Mouse (Mus musculus) urinary bladder, postnatal 4 days (tissue): ENCODE data around the gene Gm26558.

ENCODE experiments used
- DNase-seq, 2 experiments: peaks; one replicate each; pipeline ENCODE4 v3.0.0; 2021 to 2022; ENCODE audit warnings: low spot score in 2 of 2

The Gm26558 gene

DNA sequence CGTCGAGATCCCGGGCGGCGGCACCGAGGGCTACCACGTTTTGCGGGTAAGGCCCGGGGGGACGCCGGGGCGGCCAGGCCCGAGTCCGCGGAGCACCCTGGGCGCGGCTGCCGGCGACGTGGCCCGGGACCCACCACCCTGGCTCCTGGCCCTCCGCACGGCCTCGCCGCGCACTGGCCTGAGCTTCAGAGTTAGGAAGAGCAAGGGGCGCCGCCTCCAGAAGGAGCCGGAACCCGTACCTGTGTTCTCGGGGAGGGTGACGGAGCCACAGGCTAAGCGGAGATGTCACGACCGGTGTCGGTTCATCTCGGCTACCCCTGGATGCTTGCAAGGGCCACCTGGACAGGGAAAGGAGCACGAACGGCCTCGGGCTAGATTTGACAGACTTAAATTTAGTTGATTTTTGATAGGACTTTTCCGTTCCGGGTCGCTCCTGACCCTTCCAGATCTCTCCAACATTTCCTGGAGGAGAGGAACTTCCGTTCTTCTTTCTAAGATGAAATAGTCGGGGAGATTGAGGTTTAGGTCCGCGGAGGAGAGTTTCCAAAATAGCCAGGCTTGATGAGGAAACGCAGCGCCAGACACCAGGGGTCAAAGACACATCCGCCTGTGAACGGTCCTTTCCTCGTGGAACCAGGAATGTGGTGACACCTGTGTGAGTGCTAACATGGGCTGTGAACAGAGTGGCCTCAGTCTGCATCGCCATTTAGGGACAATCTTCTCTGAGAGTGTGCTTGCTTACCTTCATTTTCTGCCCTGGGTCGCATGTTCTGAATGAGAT, at the start of gene Gm26558:
Gm26558 (minus strand) TSS at position 394 of the 781 bp plus-strand sequence.
- no peak for DNase-seq

DNA sequence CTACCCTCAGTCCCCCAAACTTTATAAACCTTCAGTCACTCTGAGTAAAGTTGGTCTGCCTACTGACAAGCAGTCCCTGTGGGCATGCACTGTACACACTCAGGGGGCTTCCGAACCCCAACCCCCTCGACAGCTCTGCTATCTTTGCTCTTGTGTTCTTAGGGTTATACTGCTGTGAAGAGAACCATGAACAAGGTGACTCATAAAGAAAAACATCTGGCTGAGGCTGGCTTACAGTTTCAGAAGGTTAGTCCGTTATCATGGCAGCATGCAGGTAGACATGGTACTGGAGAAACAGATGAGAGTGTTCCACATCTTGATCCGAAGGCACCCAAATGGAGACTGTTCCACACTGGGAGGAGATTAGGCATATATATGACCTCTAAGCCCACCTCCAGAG, 49.0 kb upstream of the Gm26558 start:
- DNase-seq = no peak

DNA sequence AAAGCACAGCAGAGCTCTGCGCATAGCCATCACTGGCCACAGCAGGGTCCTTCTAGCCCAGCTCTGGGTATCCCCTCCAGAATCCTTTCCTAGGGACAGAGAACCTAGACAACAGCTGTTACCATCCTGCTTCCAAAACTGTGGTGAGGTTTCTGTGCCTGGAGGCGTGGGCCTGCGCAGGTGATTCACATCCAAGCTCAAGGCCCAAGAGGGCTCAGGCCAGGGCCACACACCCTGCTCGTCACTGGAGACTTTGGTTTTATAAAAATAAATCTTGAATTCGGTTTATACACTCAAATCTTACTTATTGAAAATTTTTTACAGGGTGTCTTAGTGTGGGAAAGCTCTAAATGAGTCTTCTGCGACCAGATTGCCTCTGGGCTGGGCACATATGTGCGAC, 48.3 kb upstream of the Gm26558 start:
- no peak for DNase-seq

DNA sequence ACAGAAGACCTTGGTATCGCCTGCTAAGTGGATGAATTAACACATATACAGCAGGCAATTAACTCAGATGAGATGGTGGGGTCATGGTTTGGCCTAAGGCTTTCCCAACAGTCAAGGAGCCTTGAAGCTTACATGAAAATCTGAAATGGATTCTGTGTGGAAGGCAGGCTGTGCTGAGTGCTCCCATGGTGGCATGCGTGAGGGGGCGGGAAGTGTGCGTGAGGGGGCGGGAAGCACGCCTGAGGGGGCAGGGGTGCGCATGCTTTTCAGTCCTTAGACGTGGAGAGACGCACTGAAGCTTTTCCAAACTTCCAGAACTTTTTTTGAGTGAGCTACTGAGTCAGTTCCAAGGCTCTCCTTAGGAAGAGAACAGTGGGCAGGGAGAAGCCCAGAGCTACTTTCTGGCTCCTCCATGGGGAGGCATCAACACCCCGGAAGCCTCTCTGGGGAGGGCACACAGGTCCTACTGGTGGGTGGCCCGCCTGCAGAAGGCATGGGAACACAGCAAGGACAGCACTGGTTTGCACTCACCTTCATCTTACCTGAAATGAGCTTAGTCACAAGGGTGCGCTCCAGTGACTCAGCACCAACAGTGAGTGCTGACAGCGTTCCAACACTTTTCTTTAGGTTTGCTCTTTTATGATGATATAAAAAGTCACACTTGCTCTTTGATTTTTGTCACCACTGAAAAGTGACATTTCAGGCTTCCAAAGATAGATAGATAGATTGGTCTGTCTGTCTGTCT, 47.2 kb upstream of the Gm26558 start:
- no peak for DNase-seq

DNA sequence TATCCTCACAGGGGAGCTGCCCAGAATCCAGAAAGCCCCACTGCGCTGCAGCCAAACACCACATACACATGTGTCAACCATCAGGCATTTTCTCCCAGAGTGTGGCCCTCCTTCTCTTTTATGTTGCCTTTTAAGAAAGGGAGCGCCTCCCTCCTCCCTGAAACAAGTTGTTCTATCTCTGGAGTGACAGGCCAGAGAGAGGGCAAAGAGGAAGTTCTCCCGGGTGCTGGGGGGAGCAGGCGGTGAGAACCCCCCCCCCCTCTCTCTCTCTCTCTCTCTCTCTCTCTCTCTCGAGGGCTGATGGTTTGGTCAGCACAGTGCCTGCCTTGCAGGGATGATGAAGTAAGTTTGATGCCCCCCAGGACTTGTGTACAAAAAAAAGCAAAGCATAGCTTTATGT, 40.5 kb upstream of the Gm26558 start:
- DNase-seq = no peak

DNA sequence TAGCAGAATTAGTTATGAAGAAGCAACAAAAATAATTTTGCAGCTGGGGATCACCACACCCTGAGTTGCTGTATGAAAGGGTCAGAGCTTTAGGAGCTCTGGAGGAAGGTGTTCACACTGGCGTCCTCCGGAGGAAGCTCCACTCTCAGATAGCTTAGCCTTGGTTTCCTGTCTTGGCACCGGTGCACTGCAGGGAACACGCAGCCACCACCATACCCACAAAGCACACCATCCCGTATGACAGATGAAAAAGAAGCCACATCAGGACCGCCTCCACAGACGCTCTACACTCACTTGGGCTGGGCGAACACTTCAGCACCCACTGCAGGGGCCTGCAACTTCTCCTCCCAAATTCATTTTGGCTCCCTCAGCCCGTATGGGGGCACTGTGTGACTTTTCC, 39.7 kb upstream of the Gm26558 start:
- no peak for DNase-seq

DNA sequence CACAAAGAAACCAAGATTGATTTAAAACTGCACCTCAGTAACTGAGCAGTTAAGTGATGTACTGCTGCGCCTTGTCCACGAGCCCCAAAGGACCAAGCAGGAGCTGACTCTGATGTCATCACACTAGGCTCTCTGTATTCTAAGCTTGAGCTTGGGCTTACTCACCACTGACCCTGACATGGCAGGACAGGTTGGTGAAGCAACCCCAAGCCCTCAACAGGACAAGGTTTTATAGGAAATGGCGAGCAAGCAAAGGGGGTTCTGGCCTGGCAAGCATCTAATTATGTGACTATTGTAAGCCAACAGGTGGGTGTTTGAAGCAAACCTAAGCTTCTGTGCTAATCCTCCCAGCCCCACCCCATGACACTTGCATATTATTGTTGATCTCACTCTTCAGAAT, 38.9 kb upstream of the Gm26558 start:
- no peak for DNase-seq

DNA sequence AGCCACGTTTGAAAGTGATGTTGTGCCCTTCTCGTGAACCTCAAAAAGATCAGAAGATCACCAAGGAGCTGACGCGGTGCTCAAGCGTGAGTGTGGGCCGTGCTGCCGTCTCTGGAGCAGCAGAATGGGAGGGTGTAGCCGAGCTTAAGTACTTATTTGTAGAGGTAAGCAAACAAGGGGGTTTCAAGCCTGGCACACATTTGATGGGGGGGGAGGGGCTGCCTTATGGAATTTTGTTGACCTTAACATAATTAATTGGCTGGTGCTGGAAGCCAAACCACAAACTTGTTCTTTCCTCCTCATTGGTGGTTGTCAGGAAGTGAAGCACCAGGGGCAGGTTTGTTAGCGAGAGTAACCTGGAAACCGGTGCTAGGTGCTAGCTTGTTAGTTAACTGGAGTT, 33.8 kb upstream of the Gm26558 start:
- no peak for DNase-seq

DNA sequence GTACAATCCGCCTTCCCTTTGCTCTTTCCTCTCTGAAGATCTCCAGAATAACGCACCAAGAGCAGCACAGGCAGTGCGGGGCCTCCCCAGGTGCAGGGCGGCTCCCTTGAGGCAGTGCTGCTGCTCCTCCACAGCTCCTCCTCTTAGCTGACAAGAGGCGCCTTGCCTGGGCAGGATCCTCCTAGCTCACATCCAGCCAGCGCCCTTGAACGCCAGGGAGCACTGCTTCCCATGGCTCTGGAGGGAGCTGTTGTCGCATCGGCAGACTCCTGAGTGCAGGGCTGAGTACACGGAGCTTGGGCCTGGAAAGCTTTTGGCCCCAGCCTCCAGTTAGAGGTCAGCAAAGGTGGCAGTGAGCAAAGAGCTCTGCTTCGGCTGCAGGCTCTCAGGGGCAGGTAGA, 28.3 kb upstream of the Gm26558 start:
- DNase-seq = no peak

DNA sequence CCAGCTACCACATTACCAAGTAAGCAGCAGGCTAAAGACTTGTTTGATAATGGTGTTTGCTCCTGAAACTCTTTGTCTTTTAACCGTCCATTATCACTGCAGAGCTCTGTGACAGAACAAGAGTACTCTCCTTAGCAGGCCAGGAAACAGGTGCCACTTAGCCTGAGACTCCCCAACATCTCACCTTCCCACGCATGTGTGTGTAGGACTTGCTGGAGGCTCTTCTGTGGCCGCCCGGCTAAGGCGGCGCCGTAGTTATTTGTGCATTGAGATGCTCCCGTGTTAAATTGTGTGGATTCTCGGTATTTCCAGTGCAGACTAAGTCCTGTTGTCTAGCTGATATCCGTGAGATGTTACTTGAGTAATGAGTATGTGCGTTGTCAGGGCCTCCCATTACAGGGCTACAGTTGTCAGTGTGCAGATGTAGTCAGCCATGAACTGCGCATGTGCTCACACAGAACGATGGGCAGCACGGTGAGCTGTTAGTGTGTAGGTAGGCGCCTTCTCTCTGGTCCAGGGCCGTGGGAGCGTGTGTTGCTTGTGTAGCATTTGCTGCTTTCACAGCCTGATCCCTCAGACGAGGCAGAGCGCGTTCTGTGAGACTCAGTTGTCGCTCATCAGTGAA, 26.7 kb upstream of the Gm26558 start:
- no peak for DNase-seq

DNA sequence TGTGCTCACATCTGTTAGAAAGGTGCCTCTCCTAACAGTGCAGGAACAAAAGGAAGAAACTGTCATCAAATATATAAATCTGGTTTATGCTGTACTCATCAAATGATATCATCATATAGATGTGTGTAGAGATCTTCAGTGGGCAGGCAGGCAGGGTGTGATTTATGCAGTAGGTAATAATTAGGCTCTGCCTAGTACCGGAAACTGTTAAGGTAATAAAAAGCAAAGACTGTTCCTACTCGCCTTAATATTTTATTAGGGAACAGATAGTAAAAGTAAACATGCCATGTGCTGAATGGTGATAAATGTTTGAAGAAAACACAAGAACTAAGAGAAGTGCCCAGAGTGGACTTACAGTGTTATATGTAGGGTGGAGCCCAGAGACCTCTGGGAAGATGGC, 20.4 kb upstream of the Gm26558 start:
- no peak for DNase-seq

DNA sequence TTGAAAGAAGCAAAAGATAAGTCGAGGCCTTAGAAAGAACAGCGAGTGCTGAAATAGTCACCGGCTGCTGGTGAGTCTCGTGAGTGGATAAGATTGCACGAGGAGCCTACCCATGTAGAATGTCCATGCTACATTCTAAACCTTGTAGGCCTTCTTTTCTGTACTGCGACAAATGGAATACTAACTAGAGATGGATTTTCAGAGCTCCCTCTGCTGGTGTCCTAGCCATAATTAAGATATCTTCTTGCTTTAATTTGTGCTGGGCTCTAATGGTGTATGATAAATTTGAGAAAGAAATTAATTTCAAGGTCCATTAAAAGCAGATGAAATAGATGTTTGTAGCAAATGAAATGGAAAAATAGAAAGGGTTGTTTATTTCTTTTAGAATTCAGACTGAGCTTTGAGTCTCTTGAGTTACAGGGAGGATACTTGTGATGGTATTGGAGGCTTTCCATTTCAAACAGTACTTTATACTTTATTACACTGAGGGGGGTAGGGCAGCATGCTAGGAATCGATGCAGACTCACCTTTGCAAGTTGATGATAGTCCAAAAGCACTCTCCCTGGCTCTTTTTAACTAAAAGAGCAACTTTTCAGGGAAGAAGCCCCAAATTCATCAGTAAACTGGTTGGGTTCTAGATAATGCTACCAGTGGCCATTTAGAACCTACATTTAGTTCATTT, 11.7 kb upstream of the Gm26558 start:
- DNase-seq = no peak

DNA sequence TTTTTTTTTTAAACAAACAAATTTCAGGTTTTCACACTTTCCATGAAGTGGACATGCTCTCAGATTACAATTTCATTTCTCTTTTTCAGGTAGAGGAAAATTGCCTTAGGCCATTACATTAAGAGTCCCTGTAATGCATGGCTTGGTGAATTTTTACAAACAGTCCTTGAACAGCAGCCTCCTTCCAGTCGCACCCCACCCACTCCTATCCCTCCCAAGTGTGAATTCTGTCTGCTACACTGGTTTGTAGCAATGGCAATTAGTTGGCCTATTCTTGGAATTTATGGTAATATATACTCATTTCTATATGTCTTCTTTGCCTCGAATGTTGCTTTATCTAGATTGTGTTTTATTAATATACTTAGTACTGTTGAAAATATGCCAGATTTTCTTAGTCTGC, 10.6 kb upstream of the Gm26558 start:
- DNase-seq = no peak

DNA sequence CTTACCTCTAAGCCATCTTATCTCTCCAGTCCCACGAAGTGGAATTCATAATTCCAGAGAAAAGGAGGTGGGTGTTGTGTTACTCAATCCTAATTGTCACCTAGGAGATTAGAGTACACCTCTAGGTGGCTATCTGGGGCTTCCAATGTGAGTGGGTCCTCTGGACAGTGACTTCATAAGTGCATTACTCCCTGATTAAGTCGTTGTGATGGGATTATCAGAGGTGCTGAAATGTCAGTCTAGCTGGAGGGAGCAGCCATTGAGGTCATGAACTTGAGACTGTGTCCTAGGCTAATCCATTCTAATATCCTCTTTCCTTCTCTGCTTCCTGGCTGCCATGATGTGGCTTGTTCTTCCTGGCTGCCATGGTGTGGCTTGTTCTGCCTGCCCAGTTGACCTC, 8.0 kb upstream of the Gm26558 start:
- no peak for DNase-seq

DNA sequence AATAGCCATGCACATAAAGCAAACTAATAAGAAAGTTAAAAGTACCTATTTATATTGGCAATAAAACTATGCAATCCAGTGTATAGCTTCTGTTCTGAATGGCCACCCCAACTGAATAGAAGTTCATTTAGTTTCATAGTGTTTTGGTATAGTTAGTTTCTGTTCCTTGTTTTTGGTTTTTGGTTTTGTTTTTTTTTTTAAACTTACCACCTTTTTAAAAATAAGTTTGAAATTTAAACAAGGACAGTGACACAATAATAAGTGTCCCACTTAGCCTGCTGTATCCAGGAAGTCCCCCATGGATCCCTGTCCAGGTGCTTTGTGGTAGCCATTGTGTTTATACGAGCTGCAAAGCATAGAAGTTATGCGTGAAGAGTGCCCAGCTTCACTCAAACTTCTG, 7.3 kb upstream of the Gm26558 start:
- DNase-seq = no peak

DNA sequence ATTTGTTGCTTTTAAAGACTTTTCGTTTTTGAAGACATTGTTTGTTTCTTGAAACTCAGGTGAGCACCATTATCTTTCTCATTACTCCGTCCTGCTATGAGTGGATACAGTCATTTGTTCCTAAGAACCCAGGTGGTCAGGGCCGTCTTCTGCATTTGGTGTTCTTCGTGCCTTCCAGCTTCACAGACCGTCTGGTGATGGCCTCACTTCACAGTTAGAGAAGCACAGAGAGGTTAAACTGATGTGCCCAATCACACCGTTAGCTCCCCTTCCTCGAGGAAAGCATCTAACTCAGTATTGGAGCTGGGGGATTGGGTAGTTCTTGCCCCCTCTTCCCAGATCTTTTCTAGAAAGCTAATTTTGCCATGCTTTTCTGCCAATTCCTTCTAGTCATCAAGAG, 5.1 kb upstream of the Gm26558 start:
- DNase-seq = no peak

DNA sequence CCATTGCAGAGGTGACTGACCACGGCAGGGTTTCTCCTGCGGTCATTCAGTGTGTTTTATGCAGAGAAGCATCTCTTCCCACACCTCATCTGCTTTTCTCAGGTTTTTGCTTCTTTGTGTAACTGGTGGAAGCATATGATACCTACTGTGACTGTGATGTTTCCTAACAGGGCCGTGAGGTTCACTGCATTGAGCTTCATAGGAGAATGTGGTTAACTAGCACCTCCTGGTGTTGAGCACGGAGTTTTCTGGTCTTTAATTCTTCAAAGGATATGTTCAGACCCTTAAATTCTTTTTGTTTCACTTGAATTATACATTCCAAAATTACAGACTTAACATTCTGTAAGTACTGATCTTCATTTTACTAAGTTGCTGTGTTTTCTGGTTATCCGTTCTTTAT, 1.9 kb upstream of the Gm26558 start:
- no peak for DNase-seq

DNA sequence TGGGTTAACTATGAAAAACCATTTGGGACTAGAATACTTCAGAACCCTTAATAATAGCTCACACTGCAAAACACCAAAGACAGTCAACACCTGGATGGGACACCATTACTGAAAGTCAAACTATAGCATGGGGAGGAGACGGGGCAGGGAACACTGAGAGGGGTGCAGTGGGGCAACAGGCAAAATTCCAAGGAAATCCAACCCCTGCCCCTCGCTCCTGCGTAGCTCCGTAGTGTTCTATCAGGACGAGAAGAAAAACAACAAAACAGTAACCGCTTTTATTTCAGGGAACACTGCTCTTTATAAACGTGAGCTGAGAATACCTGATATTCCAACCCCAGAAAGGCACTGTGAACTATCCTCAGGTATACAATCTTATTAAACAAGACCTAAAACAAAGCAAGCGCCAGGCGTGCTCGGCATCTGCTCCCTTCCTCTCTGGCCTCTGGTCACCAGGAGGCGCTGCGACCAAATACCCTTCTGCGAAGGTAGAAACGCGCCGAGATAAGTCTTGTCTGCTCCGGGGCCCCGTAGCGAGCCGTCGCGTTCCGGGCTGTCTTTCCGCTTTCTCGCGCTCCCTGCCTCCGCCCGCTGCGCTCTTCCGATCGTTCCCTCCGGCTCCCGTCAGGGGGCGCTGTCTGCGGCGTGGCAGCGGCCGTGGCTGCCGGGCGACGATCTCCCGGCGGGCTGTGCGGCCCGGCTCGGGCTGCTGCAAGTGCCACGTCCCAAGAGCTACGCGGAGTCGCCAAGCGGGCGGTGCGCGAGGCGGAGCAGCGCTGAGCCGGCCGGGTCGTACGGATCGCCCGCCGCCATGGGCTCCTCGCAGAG, 807 bp downstream of the Gm26558 start, which contains the start of gene Gorasp2:
Gorasp2 (plus strand) TSS at position 690 of the 828 bp plus-strand sequence.
- DNase-seq = peak; percentile 93 to 96

DNA sequence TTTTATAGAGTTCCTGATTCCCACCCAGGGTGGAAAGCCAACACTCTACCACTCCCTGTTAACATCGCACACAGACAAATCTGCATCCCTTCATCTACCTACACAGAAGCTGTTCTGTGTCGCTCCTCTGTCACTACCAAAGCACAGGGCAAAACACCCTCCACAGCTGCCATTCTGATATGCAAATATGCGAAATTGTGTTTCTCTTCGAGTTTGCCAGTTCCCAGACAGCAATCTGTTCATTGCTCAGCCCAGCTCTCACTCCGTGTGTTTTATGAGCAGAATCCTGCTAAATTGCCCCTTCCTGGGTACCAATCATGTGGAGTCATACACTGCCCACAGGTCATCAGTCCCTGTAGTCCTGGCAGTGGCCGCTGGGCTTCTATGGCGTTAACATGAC, 4.8 kb downstream of the Gm26558 start:
- DNase-seq = no peak

DNA sequence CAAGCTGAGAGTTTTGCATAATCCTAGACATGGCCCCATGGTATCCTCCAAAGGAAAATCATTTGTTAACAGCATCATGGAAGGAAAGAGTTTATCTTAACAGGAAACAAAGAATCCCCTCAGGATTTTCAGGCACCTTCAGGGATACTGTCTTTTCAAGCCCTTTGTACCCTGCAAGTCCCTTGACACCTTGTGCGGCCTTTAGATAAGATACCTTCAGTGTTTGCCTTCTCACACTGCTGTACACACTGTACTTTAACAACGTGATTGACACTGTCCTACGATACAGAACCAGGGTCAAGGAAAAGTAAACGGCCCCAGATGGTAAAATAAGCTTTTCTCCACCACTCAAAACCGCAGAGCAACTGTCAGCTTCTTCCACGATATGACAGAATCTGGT, 10.1 kb downstream of the Gm26558 start:
- DNase-seq = no peak

DNA sequence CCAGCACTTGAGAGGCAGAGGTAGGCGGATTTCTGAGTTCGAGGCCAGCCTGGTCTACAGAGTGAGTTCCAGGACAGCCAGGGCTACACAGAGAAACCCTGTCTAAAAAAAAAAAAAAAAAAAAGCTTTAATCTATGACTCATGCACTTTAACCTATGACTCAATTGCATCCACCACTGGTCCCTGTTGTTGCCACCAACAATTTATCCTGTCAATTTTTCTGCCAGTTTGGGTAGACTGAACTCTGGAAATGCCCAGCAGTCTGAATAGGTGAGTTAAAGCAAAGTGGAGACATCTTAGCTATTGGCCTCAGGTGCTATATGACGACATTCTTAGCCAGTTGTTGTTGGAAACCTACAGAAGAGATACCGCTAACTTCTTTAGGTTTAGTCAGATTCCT, 12.4 kb downstream of the Gm26558 start:
- DNase-seq = no peak
